Mouse (Mus musculus): ENCODE measurements at regions not wholly inside any gene's neighbourhood (a gene's known extent, or its start where the extent isn't known, plus 50 kb on each side); places are given as distances from the start of the nearest gene placed in this dataset.

- Histone ChIP-seq H3K36me3 (ENCODE audit: control insufficient read depth, insufficient read depth) (no peaks in the 10 kb centered on the region), H3K79me2 (ENCODE audit: control insufficient read depth, insufficient read depth) (no peaks in the 10 kb centered on the region), H3K79me3 (ENCODE audit: low read depth) (no peaks in the 10 kb centered on the region), H3K27me3 (ENCODE audit: control insufficient read depth, insufficient read depth, insufficient read length) (no peaks in the 10 kb centered on the region), H3ac (ENCODE audit: control insufficient read depth, insufficient read length, low read depth) (no peak overlapping the region), H3K4me3 (ENCODE audit: insufficient read depth, poor library complexity, severe bottlenecking) (no peak overlapping the region)
- TF ChIP-seq CEBPB (IDR thresholded peaks at IDR 0.05; ENCODE audit: low read depth) (no peak), FOSL1 (IDR thresholded peaks at IDR 0.05; ENCODE audit: insufficient read depth, low read length, poor library complexity, severe bottlenecking) (no peak), MAX (IDR thresholded peaks at IDR 0.05) (no peak), MYOG (IDR thresholded peaks at IDR 0.05; ENCODE audit: control insufficient read depth, extremely low read depth, insufficient read length) (no peak), CTCF (IDR thresholded peaks at IDR 0.05; ENCODE audit: control insufficient read depth, insufficient read depth, insufficient read length) (no peak), MYOD1 (IDR thresholded peaks at IDR 0.05; ENCODE audit: control insufficient read depth, insufficient read length, low read depth) (no peak), USF1 (IDR thresholded peaks at IDR 0.05; ENCODE audit: low read depth) (no peak)
Observed at GRCm38 (mm10) chr7:37363629-37364175, 409.7 kb downstream of the Zfp536 start.

- TF ChIP-seq MYOG (IDR thresholded peaks at IDR 0.05; ENCODE audit: control insufficient read depth, extremely low read depth, insufficient read length) (no peak), MYOD1 (IDR thresholded peaks at IDR 0.05; ENCODE audit: control insufficient read depth, insufficient read length, low read depth) (no peak), USF1 (IDR thresholded peaks at IDR 0.05; ENCODE audit: low read depth) (no peak), CEBPB (IDR thresholded peaks at IDR 0.05; ENCODE audit: low read depth) (no peak), CTCF (IDR thresholded peaks at IDR 0.05; ENCODE audit: control insufficient read depth, insufficient read depth, insufficient read length) (no peak), MAX (IDR thresholded peaks at IDR 0.05) (no peak), FOSL1 (IDR thresholded peaks at IDR 0.05; ENCODE audit: insufficient read depth, low read length, poor library complexity, severe bottlenecking) (no peak)
- H3K36me3 ChIP-seq (ENCODE audit: control insufficient read depth, insufficient read depth): no peaks in the 10 kb centered on the region
- H3K79me2 ChIP-seq (ENCODE audit: control insufficient read depth, insufficient read depth): no peaks in the 10 kb centered on the region
- no peaks in the 10 kb centered on the region for H3K79me3 ChIP-seq (ENCODE audit: low read depth)
- H3ac ChIP-seq (ENCODE audit: control insufficient read depth, insufficient read length, low read depth): peak overlapping the region; percentile 10
- no peak overlapping the region for H3K4me3 ChIP-seq (ENCODE audit: insufficient read depth, poor library complexity, severe bottlenecking)
- H3K27me3 ChIP-seq (ENCODE audit: control insufficient read depth, insufficient read depth, insufficient read length): no peaks in the 10 kb centered on the region
Observed at GRCm38 (mm10) chr7:37364221-37364620, 409.2 kb downstream of the Zfp536 start.

GRCm38 (mm10) chr7:37366006-37366405 is 407.4 kb downstream of the Zfp536 start:
- Histone ChIP-seq H3K79me2 (ENCODE audit: control insufficient read depth, insufficient read depth) (no peaks in the 10 kb centered on the region), H3K27me3 (ENCODE audit: control insufficient read depth, insufficient read depth, insufficient read length) (no peaks in the 10 kb centered on the region), H3K4me3 (ENCODE audit: insufficient read depth, poor library complexity, severe bottlenecking) (no peak overlapping the region), H3K36me3 (ENCODE audit: control insufficient read depth, insufficient read depth) (no peaks in the 10 kb centered on the region), H3K79me3 (ENCODE audit: low read depth) (no peaks in the 10 kb centered on the region), H3ac (ENCODE audit: control insufficient read depth, insufficient read length, low read depth) (no peak overlapping the region)
- TF ChIP-seq CTCF (IDR thresholded peaks at IDR 0.05; ENCODE audit: control insufficient read depth, insufficient read depth, insufficient read length): no peak
- TF ChIP-seq USF1 (IDR thresholded peaks at IDR 0.05; ENCODE audit: low read depth): no peak
- no peak for TF ChIP-seq MAX (IDR thresholded peaks at IDR 0.05)
- TF ChIP-seq MYOG (IDR thresholded peaks at IDR 0.05; ENCODE audit: control insufficient read depth, extremely low read depth, insufficient read length): no peak
- TF ChIP-seq FOSL1 (IDR thresholded peaks at IDR 0.05; ENCODE audit: insufficient read depth, low read length, poor library complexity, severe bottlenecking): no peak
- no peak for TF ChIP-seq CEBPB (IDR thresholded peaks at IDR 0.05; ENCODE audit: low read depth)
- no peak for TF ChIP-seq MYOD1 (IDR thresholded peaks at IDR 0.05; ENCODE audit: control insufficient read depth, insufficient read length, low read depth)

- H3K4me3 ChIP-seq (ENCODE audit: insufficient read depth, poor library complexity, severe bottlenecking): no peak overlapping the region
- TF ChIP-seq MYOG (IDR thresholded peaks at IDR 0.05; ENCODE audit: control insufficient read depth, extremely low read depth, insufficient read length) (no peak), CTCF (IDR thresholded peaks at IDR 0.05; ENCODE audit: control insufficient read depth, insufficient read depth, insufficient read length) (no peak), USF1 (IDR thresholded peaks at IDR 0.05; ENCODE audit: low read depth) (no peak), MYOD1 (IDR thresholded peaks at IDR 0.05; ENCODE audit: control insufficient read depth, insufficient read length, low read depth) (no peak), CEBPB (IDR thresholded peaks at IDR 0.05; ENCODE audit: low read depth) (no peak)
- H3K79me2 ChIP-seq (ENCODE audit: control insufficient read depth, insufficient read depth): no peaks in the 10 kb centered on the region
- H3K79me3 ChIP-seq (ENCODE audit: low read depth): no peaks in the 10 kb centered on the region
- H3K27me3 ChIP-seq (ENCODE audit: control insufficient read depth, insufficient read depth, insufficient read length): no peaks in the 10 kb centered on the region
- H3ac ChIP-seq (ENCODE audit: control insufficient read depth, insufficient read length, low read depth): no peak overlapping the region
- H3K36me3 ChIP-seq (ENCODE audit: control insufficient read depth, insufficient read depth): no peaks in the 10 kb centered on the region
Observed at GRCm38 (mm10) chr7:37369698-37370097, 403.7 kb downstream of the Zfp536 start.

DNA sequence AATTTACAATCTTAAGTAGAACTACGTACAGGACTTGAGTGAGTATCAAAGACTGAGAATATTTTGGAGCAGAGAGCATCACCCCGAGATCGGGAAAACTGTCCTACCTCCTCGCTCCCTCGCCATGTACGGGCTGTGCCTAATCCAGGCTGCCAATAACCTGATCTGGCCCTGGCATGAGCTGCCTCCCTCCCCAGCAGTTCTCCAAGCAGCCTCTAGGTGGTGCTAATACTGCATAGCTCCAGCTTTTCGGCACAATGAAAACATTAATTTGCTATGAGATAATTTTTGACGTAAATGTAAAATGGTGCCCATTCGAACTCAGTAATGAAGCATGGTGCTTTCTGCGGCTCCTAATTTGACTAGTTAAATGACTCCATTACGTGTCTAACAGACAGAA is 399.6 kb downstream of the Zfp536 start:
- Histone ChIP-seq H3K79me2 (ENCODE audit: control insufficient read depth, insufficient read depth) (no peaks in the 10 kb centered on the region), H3K4me3 (ENCODE audit: insufficient read depth, poor library complexity, severe bottlenecking) (no peak overlapping the region), H3K27me3 (ENCODE audit: control insufficient read depth, insufficient read depth, insufficient read length) (no peaks in the 10 kb centered on the region), H3K36me3 (ENCODE audit: control insufficient read depth, insufficient read depth) (no peaks in the 10 kb centered on the region), H3K79me3 (ENCODE audit: low read depth) (no peaks in the 10 kb centered on the region), H3ac (ENCODE audit: control insufficient read depth, insufficient read length, low read depth) (no peak overlapping the region)
- TF ChIP-seq CEBPB (IDR thresholded peaks at IDR 0.05; ENCODE audit: low read depth): no peak
- TF ChIP-seq CTCF (IDR thresholded peaks at IDR 0.05; ENCODE audit: control insufficient read depth, insufficient read depth, insufficient read length): peak; percentile 87
- TF ChIP-seq MYOD1 (IDR thresholded peaks at IDR 0.05; ENCODE audit: control insufficient read depth, insufficient read length, low read depth): no peak
- TF ChIP-seq FOSL1 (IDR thresholded peaks at IDR 0.05; ENCODE audit: insufficient read depth, low read length, poor library complexity, severe bottlenecking): no peak
- no peak for TF ChIP-seq MYOG (IDR thresholded peaks at IDR 0.05; ENCODE audit: control insufficient read depth, extremely low read depth, insufficient read length)
- peak; percentile 33 for TF ChIP-seq MAX (IDR thresholded peaks at IDR 0.05)
- TF ChIP-seq USF1 (IDR thresholded peaks at IDR 0.05; ENCODE audit: low read depth): no peak

DNA sequence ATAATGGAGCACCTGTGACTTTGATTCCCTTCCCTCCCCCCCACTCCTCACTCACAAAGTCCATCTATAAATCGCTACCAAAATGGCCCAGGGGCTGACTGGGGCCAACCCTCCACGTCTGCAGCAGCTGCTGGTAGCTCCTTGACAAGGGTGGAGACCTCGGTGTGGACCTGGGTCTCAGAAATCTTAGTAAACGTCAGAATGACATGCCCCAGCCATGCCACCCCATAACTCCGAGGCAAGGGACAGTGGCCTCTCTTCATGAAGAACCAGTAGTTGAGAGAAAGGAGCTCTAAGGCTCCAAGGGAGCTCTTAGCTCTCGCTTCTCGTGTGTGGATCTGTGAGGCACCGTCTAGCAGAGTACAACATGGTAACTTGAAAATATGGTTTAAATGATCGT is 398.4 kb downstream of the Zfp536 start:
- Histone ChIP-seq H3K27me3 (ENCODE audit: control insufficient read depth, insufficient read depth, insufficient read length) (no peaks in the 10 kb centered on the region), H3K79me2 (ENCODE audit: control insufficient read depth, insufficient read depth) (no peaks in the 10 kb centered on the region), H3ac (ENCODE audit: control insufficient read depth, insufficient read length, low read depth) (no peak overlapping the region), H3K36me3 (ENCODE audit: control insufficient read depth, insufficient read depth) (no peaks in the 10 kb centered on the region), H3K79me3 (ENCODE audit: low read depth) (no peaks in the 10 kb centered on the region), H3K4me3 (ENCODE audit: insufficient read depth, poor library complexity, severe bottlenecking) (no peak overlapping the region)
- TF ChIP-seq MAX (IDR thresholded peaks at IDR 0.05): no peak
- no peak for TF ChIP-seq MYOD1 (IDR thresholded peaks at IDR 0.05; ENCODE audit: control insufficient read depth, insufficient read length, low read depth)
- TF ChIP-seq USF1 (IDR thresholded peaks at IDR 0.05; ENCODE audit: low read depth): no peak
- no peak for TF ChIP-seq CEBPB (IDR thresholded peaks at IDR 0.05; ENCODE audit: low read depth)
- TF ChIP-seq FOSL1 (IDR thresholded peaks at IDR 0.05; ENCODE audit: insufficient read depth, low read length, poor library complexity, severe bottlenecking): no peak
- no peak for TF ChIP-seq MYOG (IDR thresholded peaks at IDR 0.05; ENCODE audit: control insufficient read depth, extremely low read depth, insufficient read length)
- no peak for TF ChIP-seq CTCF (IDR thresholded peaks at IDR 0.05; ENCODE audit: control insufficient read depth, insufficient read depth, insufficient read length)
